Mouse (Mus musculus) liver, embryonic 13.5 days (tissue): ENCODE results near the gene Atrx. TPM values are rescaled to one million over a fixed set of nuclear protein-coding genes. Genes with fewer than 3 reads are reported as not detected.

Experiments used
- ATAC-seq: fragments of 200-750 bp; cut with Nextera tagmentation; 2 replicates; pipeline ENCODE4 v1.8.0; 2017; ENCODE audit warnings: low read depth, mild to moderate bottlenecking, moderate number of reproducible peaks, moderate library complexity
- DNase-seq: peaks from one replicate; pipeline ENCODE4 v3.0.0; 2022
- H3K27ac ChIP-seq: fragments of 300-500 bp; sonication (generic); 2 replicates; pipeline ENCODE4 v1.5.1; 2015; ENCODE audit warnings: moderate library complexity, mild to moderate bottlenecking, inconsistent platforms
- H3K27me3 ChIP-seq: fragments of 300-500 bp; sonication (generic); 2 replicates; pipeline ENCODE4 v1.6.1; 2015; ENCODE audit warnings: mild to moderate bottlenecking, inconsistent platforms
- H3K36me3 ChIP-seq: fragments of 300-500 bp; sonication (generic); 2 replicates; pipeline ENCODE4 v1.6.1; 2015; ENCODE audit warnings: mild to moderate bottlenecking, inconsistent platforms
- H3K4me1 ChIP-seq: fragments of 300-500 bp; sonication (generic); replicated peaks from 2 replicates; pipeline ENCODE4 v1.6.1; 2015; ENCODE audit warnings: inconsistent platforms
- H3K4me2 ChIP-seq: fragments of 300-500 bp; sonication (generic); 2 replicates; pipeline ENCODE4 v1.6.1; 2015; ENCODE audit warnings: inconsistent platforms, mild to moderate bottlenecking, moderate library complexity
- H3K4me3 ChIP-seq: fragments of 300-500 bp; sonication (generic); replicated peaks from 2 replicates; pipeline ENCODE4 v1.5.1; 2015; ENCODE audit warnings: mild to moderate bottlenecking, inconsistent platforms
- H3K9ac ChIP-seq: fragments of 300-500 bp; sonication (generic); 2 replicates; pipeline ENCODE4 v1.6.1; 2015; ENCODE audit warnings: mild to moderate bottlenecking, inconsistent platforms
- H3K9me3 ChIP-seq: fragments of 300-500 bp; sonication (generic); replicated peaks from 2 replicates; pipeline ENCODE4 v1.6.1; 2016; ENCODE audit warnings: inconsistent platforms
- WGBS: fragments of 180-500 bp; shearing (Covaris S2); methylation state at CpG from one replicate; pipeline ENCODE4 v1.1.7; 2015; ENCODE audit not compliant: insufficient replicate concordance; 5-methylcytosine and 5-hydroxymethylcytosine counted together
- polyA plus RNA-seq: library from polyadenylated mRNA; unstranded; fragments of >200 nt; fragmentation: Nextera tagmentation; extraction: Ambion mirVana; gene quantifications from 2 replicates; pipeline ENCODE4 v1.2.1, GENCODE M21; 2015

The Atrx gene
- polyA plus RNA-seq, 1 experiment from 2014 or later: 51.5 TPM

GRCm38 (mm10) chrX:105767932-105768331 lies 161.3 kb downstream of the Atrx start:
- ATAC-seq: no peak
- WGBS: 59% methylated on average over 3 of the region's 3 CpGs
- H3K27me3 ChIP-seq: peaks cover 49% of the 10 kb centered on the region

GRCm38 (mm10) chrX:105767177-105767764 lies 161.9 kb downstream of the Atrx start:
- Histone ChIP-seq H3K4me2 (no peak overlapping the region), H3K4me3 (no peak overlapping the region), H3K9ac (no peak overlapping the region), H3K9me3 (no peaks in the 10 kb centered on the region), H3K27ac (no peak overlapping the region), H3K4me1 (no peaks in the 10 kb centered on the region), H3K27me3 (peaks cover 56% of the 10 kb centered on the region), H3K36me3 (no peaks in the 10 kb centered on the region)
- DNase-seq (no peak), ATAC-seq (no peak)
- WGBS: 36% methylated on average over 9 of the region's 9 CpGs

More at GRCm38 (mm10) chrX:105767932-105768331, 161.3 kb downstream of the Atrx start:
- DNase-seq: no peak
- H3K36me3 ChIP-seq: no peaks in the 10 kb centered on the region
- no peaks in the 10 kb centered on the region for H3K4me1 ChIP-seq
- H3K9ac ChIP-seq: no peak overlapping the region
- no peak overlapping the region for H3K4me2 ChIP-seq
- no peaks in the 10 kb centered on the region for H3K9me3 ChIP-seq
- H3K27ac ChIP-seq: no peak overlapping the region
- no peak overlapping the region for H3K4me3 ChIP-seq

GRCm38 (mm10) chrX:105766013-105766412 lies 163.2 kb downstream of the Atrx start:
- no peak overlapping the region for H3K9ac ChIP-seq
- no peaks in the 10 kb centered on the region for H3K4me1 ChIP-seq
- no peaks in the 10 kb centered on the region for H3K36me3 ChIP-seq
- H3K4me2 ChIP-seq: no peak overlapping the region
- peaks cover 65% of the 10 kb centered on the region for H3K27me3 ChIP-seq
- DNase-seq: no peak
- 46% methylated on average over 6 of the region's 6 CpGs for WGBS
- no peak overlapping the region for H3K27ac ChIP-seq
- no peak for ATAC-seq
- H3K4me3 ChIP-seq: no peak overlapping the region
- no peaks in the 10 kb centered on the region for H3K9me3 ChIP-seq

- 15% methylated on average over 36 of the region's 36 CpGs for WGBS
- Histone ChIP-seq H3K9ac (no peak overlapping the region), H3K4me3 (peak overlapping the region; percentile 36), H3K4me2 (peak overlapping the region; percentile 47), H3K9me3 (no peaks in the 10 kb centered on the region), H3K4me1 (no peaks in the 10 kb centered on the region), H3K36me3 (no peaks in the 10 kb centered on the region), H3K27me3 (peaks cover 72% of the 10 kb centered on the region), H3K27ac (no peak overlapping the region)
- ATAC-seq (no peak), DNase-seq (no peak)
Observed at GRCm38 (mm10) chrX:105765005-105765706, 164.0 kb downstream of the Atrx start.

GRCm38 (mm10) chrX:105764162-105765004 lies 164.8 kb downstream of the Atrx start, which contains the start of gene Fgf16:
Gene Fgf16 (plus strand): TSS chrX:105764279.
- no peak within 1 kb of the TSS for H3K27ac ChIP-seq
- DNase-seq (no peak), ATAC-seq (no peak)
- H3K4me2 ChIP-seq: peak within 1 kb of the TSS; percentile 47
- peaks cover 73% of the 10 kb centered on the region for H3K27me3 ChIP-seq
- H3K4me1 ChIP-seq: no peaks in the 10 kb centered on the region
- no peaks in the 10 kb centered on the region for H3K9me3 ChIP-seq
- H3K4me3 ChIP-seq: peak within 1 kb of the TSS; percentile 36
- WGBS: 8% methylated on average over 53 of the region's 86 CpGs
- no peaks in the 10 kb centered on the region for H3K36me3 ChIP-seq
- H3K9ac ChIP-seq: no peak within 1 kb of the TSS

- WGBS: 10% methylated on average over 20 of the region's 20 CpGs
- Histone ChIP-seq H3K9me3 (no peaks in the 10 kb centered on the region), H3K4me1 (no peaks in the 10 kb centered on the region), H3K27ac (no peak overlapping the region), H3K4me2 (peak overlapping the region; percentile 47), H3K4me3 (peak overlapping the region; percentile 36), H3K36me3 (no peaks in the 10 kb centered on the region), H3K9ac (no peak overlapping the region), H3K27me3 (peaks cover 73% of the 10 kb centered on the region)
- no peak for DNase-seq
- ATAC-seq: no peak
Observed at GRCm38 (mm10) chrX:105763612-105764011, 165.6 kb downstream of the Atrx start.

- Histone ChIP-seq H3K36me3 (no peaks in the 10 kb centered on the region), H3K4me2 (peak overlapping the region; percentile 47), H3K27ac (no peak overlapping the region), H3K9me3 (no peaks in the 10 kb centered on the region), H3K4me1 (no peaks in the 10 kb centered on the region), H3K4me3 (no peak overlapping the region), H3K27me3 (peaks cover 73% of the 10 kb centered on the region), H3K9ac (no peak overlapping the region)
- 14% methylated on average over 22 of the region's 23 CpGs for WGBS
- ATAC-seq: no peak
- DNase-seq: no peak
Observed at GRCm38 (mm10) chrX:105762847-105763527, 166.2 kb downstream of the Atrx start.

Other genes with a start within 250 kb of the Atrx start
- not detected in 2 replicates for gene Fgf16, start 165.1 kb downstream of the Atrx start, polyA plus RNA-seq
- gene Magt1, start 82.5 kb upstream of the Atrx start, polyA plus RNA-seq: 30.9 and 41.9 TPM in 2 replicates
- 303 and 349 TPM in 2 replicates for gene Cox7b, start 86.3 kb upstream of the Atrx start, polyA plus RNA-seq
- gene Atp7a, start 97.9 kb upstream of the Atrx start, polyA plus RNA-seq: 6.7 and 8.5 TPM in 2 replicates
- 0.43 and 0.67 TPM in 2 replicates for gene Tlr13, start 213.8 kb upstream of the Atrx start, polyA plus RNA-seq